Mouse (Mus musculus): ENCODE results near the gene Atf4. TPM values are rescaled to one million over a fixed set of nuclear protein-coding genes. Genes with fewer than 3 reads are reported as not detected.
A peak's percentile ranks its signal among the peaks of the same experiment; 100 is the strongest.

Gene Atf4
- total RNA-seq, 2 experiments from 2014 or later: 86.3 to 148 TPM

GRCm38 (mm10) chr15:80277625-80278024 is 22.6 kb downstream of the Atf4 start:
- ATAC-seq (replicated peaks; ENCODE audit: low FRiP score, poor library complexity, severe bottlenecking): no peak

- no peak for ATAC-seq (replicated peaks; ENCODE audit: low FRiP score, poor library complexity, severe bottlenecking)
Measured at GRCm38 (mm10) chr15:80278121-80278759, 23.3 kb downstream of the Atf4 start.

- no peak for ATAC-seq (replicated peaks; ENCODE audit: low FRiP score, poor library complexity, severe bottlenecking)
Measured at GRCm38 (mm10) chr15:80279053-80279452, 24.1 kb downstream of the Atf4 start.

- peak; percentile 69 for ATAC-seq (replicated peaks; ENCODE audit: low FRiP score, poor library complexity, severe bottlenecking)
Measured at GRCm38 (mm10) chr15:80280646-80281045, 25.7 kb downstream of the Atf4 start.

GRCm38 (mm10) chr15:80286851-80287415 is 31.9 kb downstream of the Atf4 start, which contains the start of gene Cacna1i:
Gene Cacna1i, plus strand, starts transcription at chr15:80287238.
- no peak for ATAC-seq (replicated peaks; ENCODE audit: low FRiP score, poor library complexity, severe bottlenecking)

GRCm38 (mm10) chr15:80288036-80288435 is 33.1 kb downstream of the Atf4 start:
- ATAC-seq (replicated peaks; ENCODE audit: low FRiP score, poor library complexity, severe bottlenecking): no peak

GRCm38 (mm10) chr15:80289436-80289835 is 34.5 kb downstream of the Atf4 start:
- peak; percentile 63 for ATAC-seq (replicated peaks; ENCODE audit: low FRiP score, poor library complexity, severe bottlenecking)

- ATAC-seq (replicated peaks; ENCODE audit: low FRiP score, poor library complexity, severe bottlenecking): no peak
Measured at GRCm38 (mm10) chr15:80297146-80297545, 42.2 kb downstream of the Atf4 start.

- no peak for ATAC-seq (replicated peaks; ENCODE audit: low FRiP score, poor library complexity, severe bottlenecking)
Measured at GRCm38 (mm10) chr15:80303779-80304178, 48.8 kb downstream of the Atf4 start.

GRCm38 (mm10) chr15:80304188-80304587 is 49.2 kb downstream of the Atf4 start:
- no peak for ATAC-seq (replicated peaks; ENCODE audit: low FRiP score, poor library complexity, severe bottlenecking)

GRCm38 (mm10) chr15:80306146-80306545 is 51.2 kb downstream of the Atf4 start:
- ATAC-seq (replicated peaks; ENCODE audit: low FRiP score, poor library complexity, severe bottlenecking): no peak

Other genes starting within 250 kb of the Atf4 start
- gene Pdgfb, start 240.2 kb upstream of the Atf4 start, total RNA-seq (2015; ENCODE audit: low replicate concordance): not detected in 2 replicates
- 0.42 and 0.94 TPM in 2 replicates for gene Pdgfb, start 240.2 kb upstream of the Atf4 start, total RNA-seq (2017; ENCODE audit: low replicate concordance)
- gene Syngr1, start 163.8 kb upstream of the Atf4 start, total RNA-seq (2015; ENCODE audit: low replicate concordance): 5.8 and 8.6 TPM in 2 replicates
- gene Syngr1, start 163.8 kb upstream of the Atf4 start, total RNA-seq (2017; ENCODE audit: low replicate concordance): 6.0 and 7.1 TPM in 2 replicates
- 449 and 474 TPM in 2 replicates for gene Rpl3, start 163.3 kb upstream of the Atf4 start, total RNA-seq (2015; ENCODE audit: low replicate concordance)
- 532 and 676 TPM in 2 replicates for gene Rpl3, start 163.3 kb upstream of the Atf4 start, total RNA-seq (2017; ENCODE audit: low replicate concordance)
- 0.58 and 10.9 TPM in 2 replicates for gene Tab1, start 122.1 kb upstream of the Atf4 start, total RNA-seq (2015; ENCODE audit: low replicate concordance)
- gene Tab1, start 122.1 kb upstream of the Atf4 start, total RNA-seq (2017; ENCODE audit: low replicate concordance): 6.5 and 13.5 TPM in 2 replicates
- gene Mgat3, start 81.5 kb upstream of the Atf4 start, total RNA-seq (2015; ENCODE audit: low replicate concordance): not detected in 2 replicates
- gene Mgat3, start 81.5 kb upstream of the Atf4 start, total RNA-seq (2017; ENCODE audit: low replicate concordance): not detected in 2 replicates
- 6.5 and 7.7 TPM in 2 replicates for gene Mief1, start 21.2 kb upstream of the Atf4 start, total RNA-seq (2015; ENCODE audit: low replicate concordance)
- gene Mief1, start 21.2 kb upstream of the Atf4 start, total RNA-seq (2017; ENCODE audit: low replicate concordance): 17.8 and 18.8 TPM in 2 replicates
- gene AC140267.1, start 19.3 kb upstream of the Atf4 start, total RNA-seq (2015; ENCODE audit: low replicate concordance): not detected in 2 replicates
- gene AC140267.1, start 19.3 kb upstream of the Atf4 start, total RNA-seq (2017; ENCODE audit: low replicate concordance): not detected in 2 replicates
- gene Rps19bp1, start 9.1 kb downstream of the Atf4 start, total RNA-seq (2015; ENCODE audit: low replicate concordance): 15.4 and 16.5 TPM in 2 replicates
- gene Rps19bp1, start 9.1 kb downstream of the Atf4 start, total RNA-seq (2017; ENCODE audit: low replicate concordance): 5.0 and 10.1 TPM in 2 replicates
- gene Cacna1i, start 32.1 kb downstream of the Atf4 start, total RNA-seq (2015; ENCODE audit: low replicate concordance): not detected in 2 replicates
- gene Cacna1i, start 32.1 kb downstream of the Atf4 start, total RNA-seq (2017; ENCODE audit: low replicate concordance): not detected in 2 replicates

Data from erythroblast, adult 5-6 weeks (primary cell).